ENCODE assay signal across 24 mouse cellular contexts in genomic region chr13:20829181-20829900, GRCm38 (mm10). TPM values are rescaled to one million over a fixed set of nuclear protein-coding genes. Genes with fewer than 3 reads are reported as not detected.
A peak's percentile ranks its signal among the peaks of the same experiment; 100 is the strongest.
DNase-seq lines count a peak whose midpoint lies in the region; ATAC-seq and TF ChIP-seq lines count a peak whose summit lies in the region.
"Had no signal": no experiment of that assay in that cellular context is flagged by ENCODE, and none has a peak within 500 bp of the region (broad histone marks: within the 10 kb centered on the region; RNA-seq: fewer than 3 reads in every experiment).

No protein-coding gene starts in this region.

- H3K27me3 ChIP-seq in cerebellum, adult 2 months (ENCODE audit: control insufficient read depth, insufficient read depth, low read length) = no peaks in the 10 kb centered on the region
- H3K27me3 ChIP-seq in heart, embryonic 15.5 days = no peaks in the 10 kb centered on the region
- no peaks in the 10 kb centered on the region for H3K27me3 ChIP-seq in heart, embryonic 10.5 days (ENCODE audit: insufficient read depth, poor library complexity, severe bottlenecking)
- H3K27me3 ChIP-seq in kidney, adult 2 months (replicated peaks; ENCODE audit: control insufficient read depth, insufficient read depth, low read length) = no peaks in the 10 kb centered on the region
- no peaks in the 10 kb centered on the region for H3K27me3 ChIP-seq in kidney, embryonic 16.5 days (ENCODE audit: insufficient read depth, low read length)
- H3K27me3 ChIP-seq: CH12.LX; hindbrain, embryonic 15.5 days; intestine, embryonic 15.5 days; liver, embryonic 13.5 days; megakaryocyte, embryonic 14.5 days; midbrain, embryonic 13.5 days had no signal

- no peaks in the 10 kb centered on the region for H3K4me1 ChIP-seq in cerebellum, adult 2 months (ENCODE audit: control insufficient read depth, insufficient read depth, low read length)
- H3K4me1 ChIP-seq in heart, embryonic 15.5 days (replicated peaks) = no peaks in the 10 kb centered on the region
- no peaks in the 10 kb centered on the region for H3K4me1 ChIP-seq in heart, embryonic 10.5 days
- peaks cover 11% of the 10 kb centered on the region; the same call in 1 of the 2 replicates for H3K4me1 ChIP-seq in kidney, adult 2 months (ENCODE audit: control insufficient read depth, insufficient read depth, low read length)
- H3K4me1 ChIP-seq in kidney, embryonic 16.5 days (ENCODE audit: insufficient read depth, low read length) = no peaks in the 10 kb centered on the region
- H3K4me1 ChIP-seq: forebrain, embryonic 10.5 days; hindbrain, embryonic 15.5 days; intestine, embryonic 15.5 days; liver, embryonic 13.5 days; megakaryocyte, embryonic 14.5 days; midbrain, embryonic 13.5 days had no signal

- no peak for TF ChIP-seq CTCF in cerebellum, adult 2 months (IDR thresholded peaks at IDR 0.05; ENCODE audit: borderline replicate concordance, insufficient read depth, low read depth, low read length)
- no peak for TF ChIP-seq CTCF in kidney, adult 2 months (conservative IDR thresholded peaks at IDR 0.05; ENCODE audit: insufficient read depth, insufficient read length, low read depth, low read length)

- H3K9ac ChIP-seq in heart, embryonic 15.5 days = no peak overlapping the region
- H3K9ac ChIP-seq in kidney, embryonic 16.5 days (replicated peaks; ENCODE audit: low read length) = no peak overlapping the region
- H3K9ac ChIP-seq: hindbrain, embryonic 15.5 days; intestine, embryonic 15.5 days; liver, embryonic 13.5 days; midbrain, embryonic 13.5 days had no signal

- no peaks in the 10 kb centered on the region for H3K36me3 ChIP-seq in heart, embryonic 15.5 days
- H3K36me3 ChIP-seq in heart, embryonic 10.5 days = no peaks in the 10 kb centered on the region
- H3K36me3 ChIP-seq in kidney, adult 2 months (ENCODE audit: control insufficient read depth, insufficient read depth, low read length) = no peaks in the 10 kb centered on the region
- no peaks in the 10 kb centered on the region for H3K36me3 ChIP-seq in kidney, embryonic 16.5 days (ENCODE audit: insufficient read depth, low read length)
- H3K36me3 ChIP-seq: forebrain, embryonic 10.5 days; G1E; hindbrain, embryonic 15.5 days; intestine, embryonic 15.5 days; liver, embryonic 13.5 days; midbrain, embryonic 13.5 days had no signal

- no peak for DNase-seq in cerebellum, adult 2 months
- DNase-seq in heart, embryonic 10.5 days (ENCODE audit: low spot score) = no peak
- DNase-seq in kidney, adult 2 months = peak; percentile 57
- DNase-seq in Muller cell, postnatal 12 days (ENCODE audit: inconsistent ontology term) = peak; percentile 86
- DNase-seq in urinary bladder, postnatal 10 days (ENCODE audit: low spot score) = no peak
- DNase-seq: B cell, adult 2 months; cerebellum, adult 8-10 months; gastrocnemius, postnatal 14 days; liver, embryonic 13.5 days; lung, adult 2 months; thymus, adult 18-20 months; thymus, postnatal 36 days had no signal

- no peak overlapping the region for H3K4me2 ChIP-seq in heart, embryonic 15.5 days
- no peak overlapping the region for H3K4me2 ChIP-seq in kidney, embryonic 16.5 days (replicated peaks; ENCODE audit: low read depth, low read length)
- H3K4me2 ChIP-seq: hindbrain, embryonic 15.5 days; intestine, embryonic 15.5 days; liver, embryonic 13.5 days; midbrain, embryonic 13.5 days had no signal

- H3K4me3 ChIP-seq in cerebellum, adult 2 months (replicated peaks; ENCODE audit: insufficient read depth, low read depth, low read length) = no peak overlapping the region
- H3K4me3 ChIP-seq in heart, embryonic 15.5 days = no peak overlapping the region
- H3K4me3 ChIP-seq in heart, embryonic 10.5 days = no peak overlapping the region
- H3K4me3 ChIP-seq in kidney, adult 2 months (ENCODE audit: insufficient read depth, low read depth, low read length) = no peak overlapping the region
- no peak overlapping the region for H3K4me3 ChIP-seq in kidney, embryonic 16.5 days (ENCODE audit: low read length)
- H3K4me3 ChIP-seq: forebrain, embryonic 10.5 days; heart, adult 2 months; hindbrain, embryonic 15.5 days; intestine, embryonic 15.5 days; liver, embryonic 13.5 days; megakaryocyte, embryonic 14.5 days; midbrain, embryonic 13.5 days had no signal

- H3K27ac ChIP-seq in cerebellum, adult 2 months (ENCODE audit: insufficient read depth, low read length) = no peak overlapping the region
- no peak overlapping the region for H3K27ac ChIP-seq in heart, embryonic 15.5 days
- H3K27ac ChIP-seq in heart, embryonic 10.5 days = no peak overlapping the region
- peak overlapping the region; percentile 45; the same call in 1 of the 2 replicates for H3K27ac ChIP-seq in kidney, adult 2 months (ENCODE audit: insufficient read depth, low read depth, low read length)
- H3K27ac ChIP-seq in kidney, embryonic 16.5 days (ENCODE audit: low read length) = no peak overlapping the region
- H3K27ac ChIP-seq: forebrain, embryonic 10.5 days; heart, adult 2 months; hindbrain, embryonic 15.5 days; intestine, embryonic 15.5 days; liver, embryonic 13.5 days; midbrain, embryonic 13.5 days had no signal

- no peak for TF ChIP-seq POLR2A in cerebellum, adult 2 months (IDR thresholded peaks at IDR 0.05; ENCODE audit: borderline replicate concordance, insufficient read depth, low read length)
- TF ChIP-seq POLR2A in kidney, adult 2 months (IDR thresholded peaks at IDR 0.05; ENCODE audit: low read depth, low read length) = no peak

- H3K9me3 ChIP-seq in heart, embryonic 15.5 days (replicated peaks) = no peaks in the 10 kb centered on the region
- H3K9me3 ChIP-seq in heart, embryonic 10.5 days = no peaks in the 10 kb centered on the region
- H3K9me3 ChIP-seq in kidney, embryonic 16.5 days (ENCODE audit: low read length) = no peaks in the 10 kb centered on the region
- H3K9me3 ChIP-seq: G1E; hindbrain, embryonic 15.5 days; intestine, embryonic 15.5 days; liver, embryonic 13.5 days; megakaryocyte, embryonic 14.5 days; midbrain, embryonic 13.5 days had no signal

- 19% methylated on average over 9 of the region's 9 CpGs for WGBS in cerebellum, adult 2 months
- 63% methylated on average over 9 of the region's 9 CpGs for WGBS in heart, embryonic 15.5 days
- 76% methylated on average over 9 of the region's 9 CpGs for WGBS in heart, embryonic 10.5 days
- WGBS in kidney, adult 2 months = 61% methylated on average over 9 of the region's 9 CpGs
- WGBS in kidney, embryonic 16.5 days = 87% methylated on average over 9 of the region's 9 CpGs

- 0 out of 2 replicates have a peak, but pooled peaks have one; percentile 26 for ATAC-seq in cerebellum, adult (ENCODE audit: insufficient number of reproducible peaks, low FRiP score, low TSS enrichment)
- 0 out of 2 replicates have a peak, but pooled peaks have one; percentile 18 for ATAC-seq in heart, embryonic 15.5 days (replicated peaks; ENCODE audit: insufficient number of reproducible peaks, insufficient read depth, low FRiP score, low read depth)
- ATAC-seq in kidney, embryonic 16.5 days (ENCODE audit: low FRiP score, low TSS enrichment) = no peak; the same call in 1 of the 2 replicates
- ATAC-seq: forebrain, embryonic 16.5 days; intestine, embryonic 15.5 days; midbrain, embryonic 13.5 days had no signal

RNA-seq across cellular contexts. Expression of gene Aoah, which starts 35.4 kb away (rescaled TPM):
- polyA plus RNA-seq in cerebellum, adult 2 months (2012; rRNA removed) = 0.23 and 0.25 TPM in 2 replicates
- 0.72 and 0.77 TPM in 2 replicates for polyA plus RNA-seq in heart, embryonic 15.5 days (2015; fragmentation: Nextera tagmentation; extraction: Ambion mirVana)
- 0.13 and 0.14 TPM in 2 replicates for polyA plus RNA-seq in heart, embryonic 10.5 days (2016; fragmentation: Nextera tagmentation; extraction: Ambion mirVana)
- polyA plus RNA-seq in kidney, adult 2 months (2012; rRNA removed) = 32.0 and 40.5 TPM in 2 replicates
- 2.3 and 3.0 TPM in 2 replicates for polyA plus RNA-seq in kidney, embryonic 16.5 days (2015; fragmentation: Nextera tagmentation; extraction: Ambion mirVana)
- polyA plus RNA-seq: G1E had no signal

Comparison
In these comparisons a context has a peak if more than half of its experiments do, and no peak if none do; other contexts are left out.
1. DNase-seq: peak in kidney, adult 2 months (single experiment) and Muller cell, postnatal 12 days (single experiment); none in cerebellum, adult 2 months (0 of 2), heart, embryonic 10.5 days (single experiment) and urinary bladder, postnatal 10 days (single experiment).